Mouse (Mus musculus): ENCODE data around the gene Kif23. TPM values are rescaled to one million over a fixed set of nuclear protein-coding genes. Genes with fewer than 3 reads are reported as not detected.

Gene Kif23
- polyA plus RNA-seq, 1 experiment from 2014 or later = 61.9 TPM

- H3K9ac ChIP-seq = no peak overlapping the region
- H3K9me3 ChIP-seq = no peaks in the 10 kb centered on the region
- H3K36me3 ChIP-seq = no peaks in the 10 kb centered on the region
- H3K4me3 ChIP-seq = no peak overlapping the region
- WGBS = 50% methylated on average over 8 of the region's 8 CpGs
- no peak overlapping the region for H3K4me2 ChIP-seq (replicated peaks)
- no peak overlapping the region for H3K27ac ChIP-seq
- H3K4me1 ChIP-seq = peaks cover 5% of the 10 kb centered on the region; the same call in 1 of the 2 replicates
- H3K27me3 ChIP-seq (replicated peaks) = no peaks in the 10 kb centered on the region
- no peak for ATAC-seq (ENCODE audit: low FRiP score, low read depth)
Observed at GRCm38 (mm10) chr9:61889855-61890254, 56.7 kb downstream of the Kif23 start.

- H3K27ac ChIP-seq = no peak overlapping the region
- no peak overlapping the region for H3K4me2 ChIP-seq (replicated peaks)
- H3K27me3 ChIP-seq (replicated peaks) = no peaks in the 10 kb centered on the region
- no peak overlapping the region for H3K9ac ChIP-seq
- H3K9me3 ChIP-seq = no peaks in the 10 kb centered on the region
- 67% methylated on average over 11 of the region's 11 CpGs for WGBS
- H3K36me3 ChIP-seq = no peaks in the 10 kb centered on the region
- H3K4me3 ChIP-seq = no peak overlapping the region
- ATAC-seq (ENCODE audit: low FRiP score, low read depth) = no peak
- H3K4me1 ChIP-seq = peaks cover 5% of the 10 kb centered on the region; the same call in 1 of the 2 replicates
Observed at GRCm38 (mm10) chr9:61887661-61888379, 58.8 kb downstream of the Kif23 start.

GRCm38 (mm10) chr9:61885964-61886363 lies 60.6 kb downstream of the Kif23 start:
- WGBS = 90% methylated on average over 7 of the region's 7 CpGs
- H3K4me3 ChIP-seq = no peak overlapping the region
- H3K9ac ChIP-seq = no peak overlapping the region
- H3K27me3 ChIP-seq (replicated peaks) = no peaks in the 10 kb centered on the region
- no peaks in the 10 kb centered on the region for H3K9me3 ChIP-seq
- no peak overlapping the region for H3K4me2 ChIP-seq (replicated peaks)
- H3K4me1 ChIP-seq = peaks cover 5% of the 10 kb centered on the region; the same call in 1 of the 2 replicates
- H3K27ac ChIP-seq = no peak overlapping the region
- ATAC-seq (ENCODE audit: low FRiP score, low read depth) = no peak
- no peaks in the 10 kb centered on the region for H3K36me3 ChIP-seq

GRCm38 (mm10) chr9:61884936-61885335 lies 61.6 kb downstream of the Kif23 start:
- no peak overlapping the region for H3K27ac ChIP-seq
- ATAC-seq (ENCODE audit: low FRiP score, low read depth) = no peak
- WGBS = 62% methylated on average over 13 of the region's 13 CpGs
- no peaks in the 10 kb centered on the region for H3K9me3 ChIP-seq
- H3K9ac ChIP-seq = no peak overlapping the region
- H3K4me3 ChIP-seq = no peak overlapping the region
- H3K4me2 ChIP-seq (replicated peaks) = no peak overlapping the region
- no peaks in the 10 kb centered on the region for H3K27me3 ChIP-seq (replicated peaks)
- H3K4me1 ChIP-seq = peaks cover 5% of the 10 kb centered on the region; the same call in 1 of the 2 replicates
- no peaks in the 10 kb centered on the region for H3K36me3 ChIP-seq

GRCm38 (mm10) chr9:61884375-61884774 lies 62.2 kb downstream of the Kif23 start:
- 91% methylated on average over 7 of the region's 7 CpGs for WGBS
- H3K27ac ChIP-seq = no peak overlapping the region
- no peaks in the 10 kb centered on the region for H3K9me3 ChIP-seq
- no peaks in the 10 kb centered on the region for H3K36me3 ChIP-seq
- H3K4me1 ChIP-seq = peaks cover 2% of the 10 kb centered on the region; the same call in 1 of the 2 replicates
- no peak for ATAC-seq (ENCODE audit: low FRiP score, low read depth)
- H3K9ac ChIP-seq = no peak overlapping the region
- H3K4me3 ChIP-seq = no peak overlapping the region
- H3K4me2 ChIP-seq (replicated peaks) = no peak overlapping the region
- H3K27me3 ChIP-seq (replicated peaks) = no peaks in the 10 kb centered on the region

GRCm38 (mm10) chr9:61882179-61882578 lies 64.4 kb downstream of the Kif23 start:
- 69% methylated on average over 3 of the region's 3 CpGs for WGBS
- H3K4me3 ChIP-seq = no peak overlapping the region
- no peak for ATAC-seq (ENCODE audit: low FRiP score, low read depth)
- H3K27me3 ChIP-seq (replicated peaks) = no peaks in the 10 kb centered on the region
- H3K27ac ChIP-seq = no peak overlapping the region
- no peaks in the 10 kb centered on the region for H3K36me3 ChIP-seq
- no peak overlapping the region for H3K4me2 ChIP-seq (replicated peaks)
- H3K9ac ChIP-seq = no peak overlapping the region
- peaks cover 17% of the 10 kb centered on the region for H3K4me1 ChIP-seq
- no peaks in the 10 kb centered on the region for H3K9me3 ChIP-seq

GRCm38 (mm10) chr9:61878889-61879288 lies 67.7 kb downstream of the Kif23 start:
- Histone ChIP-seq H3K27me3 (replicated peaks) (no peaks in the 10 kb centered on the region), H3K4me2 (replicated peaks) (no peak overlapping the region), H3K4me1 (peaks cover 45% of the 10 kb centered on the region), H3K9me3 (no peaks in the 10 kb centered on the region), H3K27ac (no peak overlapping the region), H3K4me3 (no peak overlapping the region), H3K36me3 (no peaks in the 10 kb centered on the region), H3K9ac (no peak overlapping the region)
- WGBS = 25% methylated on average over 2 of the region's 2 CpGs
- no peak for ATAC-seq (ENCODE audit: low FRiP score, low read depth)

GRCm38 (mm10) chr9:61877373-61878112 lies 69.0 kb downstream of the Kif23 start:
- Histone ChIP-seq H3K9ac (no peak overlapping the region), H3K27ac (no peak overlapping the region), H3K36me3 (no peaks in the 10 kb centered on the region), H3K4me3 (no peak overlapping the region), H3K27me3 (replicated peaks) (no peaks in the 10 kb centered on the region), H3K4me1 (peaks cover 56% of the 10 kb centered on the region), H3K9me3 (no peaks in the 10 kb centered on the region), H3K4me2 (replicated peaks) (peak overlapping the region; percentile 7; the same call in 1 of the 2 replicates)
- WGBS = 12% methylated on average over 22 of the region's 22 CpGs
- peak; percentile 77 for ATAC-seq (ENCODE audit: low FRiP score, low read depth)

GRCm38 (mm10) chr9:61873325-61873724 lies 73.2 kb downstream of the Kif23 start:
- no peak for ATAC-seq (ENCODE audit: low FRiP score, low read depth)
- peak overlapping the region; percentile 21; the same call in 1 of the 2 replicates for H3K27ac ChIP-seq
- 19% methylated on average over 8 of the region's 8 CpGs for WGBS
- H3K4me1 ChIP-seq = peaks cover 65% of the 10 kb centered on the region
- H3K27me3 ChIP-seq (replicated peaks) = no peaks in the 10 kb centered on the region
- H3K9me3 ChIP-seq = no peaks in the 10 kb centered on the region
- peak overlapping the region; percentile 20; the same call in 1 of the 2 replicates for H3K4me2 ChIP-seq (replicated peaks)
- H3K36me3 ChIP-seq = no peaks in the 10 kb centered on the region
- no peak overlapping the region for H3K9ac ChIP-seq
- H3K4me3 ChIP-seq = no peak overlapping the region

GRCm38 (mm10) chr9:61872246-61872941 lies 74.2 kb downstream of the Kif23 start:
- peak; percentile 87 for ATAC-seq (ENCODE audit: low FRiP score, low read depth)
- Histone ChIP-seq H3K4me2 (replicated peaks) (no peak overlapping the region; the same call in 1 of the 2 replicates), H3K27ac (peak overlapping the region; percentile 23; the same call in 1 of the 2 replicates), H3K9me3 (no peaks in the 10 kb centered on the region), H3K4me1 (peaks cover 56% of the 10 kb centered on the region), H3K36me3 (no peaks in the 10 kb centered on the region), H3K27me3 (replicated peaks) (no peaks in the 10 kb centered on the region), H3K9ac (no peak overlapping the region), H3K4me3 (no peak overlapping the region)
- 14% methylated on average over 8 of the region's 8 CpGs for WGBS

GRCm38 (mm10) chr9:61871839-61872238 lies 74.7 kb downstream of the Kif23 start:
- Histone ChIP-seq H3K4me2 (replicated peaks) (no peak overlapping the region), H3K9ac (no peak overlapping the region), H3K27me3 (replicated peaks) (no peaks in the 10 kb centered on the region), H3K4me3 (no peak overlapping the region), H3K36me3 (no peaks in the 10 kb centered on the region), H3K9me3 (no peaks in the 10 kb centered on the region), H3K27ac (peak overlapping the region; percentile 23; the same call in 1 of the 2 replicates), H3K4me1 (peaks cover 51% of the 10 kb centered on the region)
- 27% methylated on average over 6 of the region's 6 CpGs for WGBS
- peak; percentile 56 for ATAC-seq (ENCODE audit: low FRiP score, low read depth)

GRCm38 (mm10) chr9:61867659-61868058 lies 78.9 kb downstream of the Kif23 start:
- no peak overlapping the region for H3K4me2 ChIP-seq (replicated peaks)
- no peak overlapping the region for H3K27ac ChIP-seq
- no peak overlapping the region for H3K9ac ChIP-seq
- no peaks in the 10 kb centered on the region for H3K9me3 ChIP-seq
- no peak overlapping the region for H3K4me3 ChIP-seq
- peaks cover 16% of the 10 kb centered on the region for H3K4me1 ChIP-seq
- H3K27me3 ChIP-seq (replicated peaks) = no peaks in the 10 kb centered on the region
- ATAC-seq (ENCODE audit: low FRiP score, low read depth) = no peak
- WGBS = 75% methylated on average over 11 of the region's 11 CpGs
- H3K36me3 ChIP-seq = no peaks in the 10 kb centered on the region

Measured in neural tube, embryonic 12.5 days (tissue).